In genomic region chr17:27445364-27446075, GRCm38 (mm10) we compare ENCODE assay signal across 11 mouse cellular contexts.
A peak's percentile ranks its signal among the peaks of the same experiment; 100 is the strongest.
DNase-seq lines count a peak whose midpoint lies in the region; ATAC-seq and TF ChIP-seq lines count a peak whose summit lies in the region.
"Had no signal": no experiment of that assay in that cellular context is flagged by ENCODE, and none has a peak within 500 bp of the region (broad histone marks: within the 10 kb centered on the region; RNA-seq: fewer than 3 reads in every experiment).

No protein-coding gene starts in this region.

- H3K27ac ChIP-seq in forebrain, embryonic 13.5 days = no peak overlapping the region
- H3K27ac ChIP-seq in forebrain, postnatal 0 days (ENCODE audit: low read depth, low read length) = no peak overlapping the region
- H3K27ac ChIP-seq in hindbrain, embryonic 13.5 days = peak overlapping the region; percentile 70
- H3K27ac ChIP-seq: liver, embryonic 13.5 days had no signal

- 61% methylated on average over 17 of the region's 17 CpGs for WGBS in forebrain, embryonic 13.5 days
- 42% methylated on average over 17 of the region's 17 CpGs for WGBS in forebrain, postnatal 0 days
- 37% methylated on average over 17 of the region's 17 CpGs for WGBS in hindbrain, embryonic 13.5 days

- H3K4me2 ChIP-seq in forebrain, embryonic 13.5 days = no peak overlapping the region
- H3K4me2 ChIP-seq in forebrain, postnatal 0 days (ENCODE audit: low read depth) = no peak overlapping the region
- no peak overlapping the region for H3K4me2 ChIP-seq in hindbrain, embryonic 13.5 days
- H3K4me2 ChIP-seq: liver, embryonic 13.5 days had no signal

- no peak for ATAC-seq in forebrain, embryonic 13.5 days
- no peak for ATAC-seq in forebrain, postnatal 0 days
- no peak for ATAC-seq in hindbrain, embryonic 13.5 days (ENCODE audit: low FRiP score)
- no peak for ATAC-seq in megakaryocyte progenitor cell, adult 5-6 weeks (replicated peaks; ENCODE audit: poor library complexity)

- no peak for DNase-seq in forebrain, postnatal 0 days
- DNase-seq in adrenal gland, postnatal 25 days = peak; percentile 60
- DNase-seq in kidney, postnatal 4 days = peak; percentile 69 to 83
- no peak for DNase-seq in left cerebral cortex, adult 9 months (ENCODE audit: low spot score in 2 of 2)
- no peak for DNase-seq in right cerebral cortex, postnatal 10 days (ENCODE audit: low spot score in 2 of 2)
- DNase-seq: cerebellum, adult 18-20 months; liver, embryonic 13.5 days; spleen, adult 18-20 months had no signal

- H3K9me3 ChIP-seq in forebrain, embryonic 13.5 days (replicated peaks) = no peaks in the 10 kb centered on the region
- H3K9me3 ChIP-seq in forebrain, postnatal 0 days (ENCODE audit: low read length) = no peaks in the 10 kb centered on the region
- H3K9me3 ChIP-seq in hindbrain, embryonic 13.5 days = no peaks in the 10 kb centered on the region
- H3K9me3 ChIP-seq: liver, embryonic 13.5 days had no signal

- H3K9ac ChIP-seq in forebrain, embryonic 13.5 days = peak overlapping the region; percentile 26; the same call in 1 of the 2 replicates
- H3K9ac ChIP-seq in forebrain, postnatal 0 days = no peak overlapping the region
- peak overlapping the region; percentile 35; the same call in 1 of the 2 replicates for H3K9ac ChIP-seq in hindbrain, embryonic 13.5 days
- H3K9ac ChIP-seq: liver, embryonic 13.5 days had no signal

- no peak overlapping the region for H3K4me3 ChIP-seq in forebrain, embryonic 13.5 days
- H3K4me3 ChIP-seq in forebrain, postnatal 0 days (ENCODE audit: low read depth, low read length) = no peak overlapping the region
- H3K4me3 ChIP-seq in hindbrain, embryonic 13.5 days = no peak overlapping the region
- H3K4me3 ChIP-seq: liver, embryonic 13.5 days had no signal

- no peak for TF ChIP-seq CTCF in forebrain, postnatal 0 days (IDR thresholded peaks at IDR 0.05; ENCODE audit: low read depth)

- H3K4me1 ChIP-seq in forebrain, embryonic 13.5 days = peaks cover 7% of the 10 kb centered on the region
- no peaks in the 10 kb centered on the region for H3K4me1 ChIP-seq in forebrain, postnatal 0 days (ENCODE audit: insufficient read depth)
- H3K4me1 ChIP-seq in hindbrain, embryonic 13.5 days (replicated peaks) = peaks cover 43% of the 10 kb centered on the region

- no peaks in the 10 kb centered on the region for H3K36me3 ChIP-seq in forebrain, embryonic 13.5 days (ENCODE audit: poor library complexity, severe bottlenecking)
- H3K36me3 ChIP-seq in forebrain, postnatal 0 days (ENCODE audit: insufficient read depth) = no peaks in the 10 kb centered on the region
- H3K36me3 ChIP-seq in hindbrain, embryonic 13.5 days = no peaks in the 10 kb centered on the region
- H3K36me3 ChIP-seq: liver, embryonic 13.5 days had no signal

- 0 out of 2 replicates have a peak, but pooled peaks cover 6% of the 10 kb centered on the region for H3K27me3 ChIP-seq in forebrain, embryonic 13.5 days
- H3K27me3 ChIP-seq in forebrain, postnatal 0 days (ENCODE audit: insufficient read depth, low read length) = no peaks in the 10 kb centered on the region
- peaks cover 4% of the 10 kb centered on the region; the same call in 1 of the 2 replicates for H3K27me3 ChIP-seq in hindbrain, embryonic 13.5 days

Comparison
In these comparisons a context has a peak if more than half of its experiments do, and no peak if none do; other contexts are left out.
1. DNase-seq: peak in adrenal gland, postnatal 25 days (single experiment) and kidney, postnatal 4 days (2 of 2); none in forebrain, postnatal 0 days (single experiment), left cerebral cortex, adult 9 months (0 of 2) and right cerebral cortex, postnatal 10 days (0 of 2).